ENCODE assay signal across 8 mouse cellular contexts in the genomic region with DNA sequence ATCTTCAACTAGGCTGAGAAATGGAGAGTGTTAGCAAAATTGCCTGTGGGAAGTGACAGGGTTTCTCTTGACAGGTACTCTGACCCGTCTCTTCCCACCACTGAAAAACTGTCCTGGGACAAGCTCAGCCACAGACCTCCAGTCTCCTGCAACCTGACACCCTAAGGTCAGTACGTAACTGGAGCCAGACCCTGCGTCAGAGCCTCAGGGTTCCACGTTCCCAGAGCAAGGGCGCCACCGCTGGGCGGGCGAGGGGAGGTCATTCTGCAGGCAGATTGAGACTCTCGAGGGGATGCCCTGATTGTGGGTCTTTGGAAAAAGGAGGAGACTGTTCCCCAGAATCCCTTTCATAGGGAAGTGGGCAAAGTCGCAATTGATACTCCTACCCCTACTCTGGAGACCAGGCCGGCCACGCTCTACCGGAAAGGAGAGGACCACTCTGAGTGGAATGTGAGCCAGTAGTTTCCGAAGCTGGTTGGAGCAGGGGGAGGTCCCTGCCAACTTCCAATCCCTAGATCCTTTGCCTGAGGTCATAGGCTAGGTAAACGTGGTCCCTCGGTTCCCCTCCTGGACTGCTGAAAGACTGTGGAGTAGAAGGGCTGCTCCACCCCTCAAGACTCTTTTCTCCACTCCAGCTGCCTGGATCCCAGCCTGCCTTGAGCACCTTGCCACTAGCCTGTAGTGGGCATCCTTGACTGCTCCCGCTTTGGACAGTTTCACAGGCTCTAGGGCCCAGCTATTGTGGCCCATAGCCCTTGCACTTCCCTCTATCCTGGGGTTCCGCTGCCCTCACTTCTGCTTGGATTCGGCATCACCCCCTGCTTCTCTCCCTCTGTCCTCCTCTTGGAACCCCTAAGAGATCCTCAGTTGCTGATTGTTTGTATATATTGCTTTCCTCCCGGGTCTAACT.
A peak's percentile ranks its signal among the peaks of the same experiment; 100 is the strongest.
DNase-seq lines count a peak whose midpoint lies in the region; ATAC-seq and TF ChIP-seq lines count a peak whose summit lies in the region.

No protein-coding gene starts in this region.

- WGBS in midbrain, embryonic 10.5 days = 18% methylated on average over 20 of the region's 20 CpGs
- 18% methylated on average over 20 of the region's 20 CpGs for WGBS in midbrain, embryonic 16.5 days
- WGBS in intestine, embryonic 14.5 days = 14% methylated on average over 20 of the region's 20 CpGs
- 16% methylated on average over 20 of the region's 20 CpGs for WGBS in liver, postnatal 0 days (ENCODE audit: insufficient replicate concordance)
- WGBS in stomach, postnatal 0 days = 13% methylated on average over 20 of the region's 20 CpGs

- no peaks in the 10 kb centered on the region for H3K9me3 ChIP-seq in midbrain, embryonic 10.5 days (replicated peaks)
- no peaks in the 10 kb centered on the region for H3K9me3 ChIP-seq in midbrain, embryonic 16.5 days (replicated peaks; ENCODE audit: control insufficient read depth, low read length, poor library complexity, severe bottlenecking)
- no peaks in the 10 kb centered on the region for H3K9me3 ChIP-seq in intestine, embryonic 14.5 days (ENCODE audit: control insufficient read depth, low read length)
- H3K9me3 ChIP-seq in liver, postnatal 0 days (ENCODE audit: low read length) = no peaks in the 10 kb centered on the region
- H3K9me3 ChIP-seq in stomach, postnatal 0 days (ENCODE audit: control insufficient read depth, low read length) = no peaks in the 10 kb centered on the region

- no peak for TF ChIP-seq EP300 in liver, postnatal 0 days (IDR thresholded peaks at IDR 0.05; ENCODE audit: low read depth)
- no peak for TF ChIP-seq EP300 in stomach, postnatal 0 days (optimal IDR thresholded peaks at IDR 0.05)

- H3K4me2 ChIP-seq in midbrain, embryonic 16.5 days (ENCODE audit: low read length) = no peak overlapping the region
- H3K4me2 ChIP-seq in intestine, embryonic 14.5 days (ENCODE audit: low read length) = peak overlapping the region; percentile 13; the same call in 1 of the 2 replicates
- H3K4me2 ChIP-seq in liver, postnatal 0 days (ENCODE audit: low read depth, low read length) = no peak overlapping the region; the same call in 1 of the 2 replicates
- no peak overlapping the region for H3K4me2 ChIP-seq in stomach, postnatal 0 days (replicated peaks; ENCODE audit: low read depth)

- peak; percentile 61 for TF ChIP-seq CTCF in liver, postnatal 0 days (IDR thresholded peaks at IDR 0.05; ENCODE audit: low read depth)
- peak; percentile 79 for TF ChIP-seq CTCF in stomach, postnatal 0 days (IDR thresholded peaks at IDR 0.05; ENCODE audit: low read depth)

- peak overlapping the region; percentile 31 for H3K4me3 ChIP-seq in midbrain, embryonic 10.5 days
- no peak overlapping the region for H3K4me3 ChIP-seq in midbrain, embryonic 16.5 days (ENCODE audit: low read depth, low read length)
- H3K4me3 ChIP-seq in intestine, embryonic 14.5 days (ENCODE audit: low read depth, low read length) = no peak overlapping the region
- no peak overlapping the region for H3K4me3 ChIP-seq in liver, postnatal 0 days (ENCODE audit: low read depth, low read length)
- H3K4me3 ChIP-seq in stomach, postnatal 0 days (ENCODE audit: low read depth, low read length) = no peak overlapping the region

- no peak overlapping the region for H3K9ac ChIP-seq in midbrain, embryonic 16.5 days (ENCODE audit: low read depth, low read length)
- no peak overlapping the region for H3K9ac ChIP-seq in intestine, embryonic 14.5 days (ENCODE audit: low read length)
- H3K9ac ChIP-seq in liver, postnatal 0 days (replicated peaks) = no peak overlapping the region
- H3K9ac ChIP-seq in stomach, postnatal 0 days (ENCODE audit: low read length) = no peak overlapping the region

- H3K27me3 ChIP-seq in midbrain, embryonic 10.5 days (ENCODE audit: low read depth, poor library complexity, severe bottlenecking) = peaks cover 8% of the 10 kb centered on the region; the same call in 1 of the 2 replicates
- peaks cover 4% of the 10 kb centered on the region for H3K27me3 ChIP-seq in midbrain, embryonic 16.5 days (ENCODE audit: control insufficient read depth, insufficient read depth, low read depth, low read length)
- H3K27me3 ChIP-seq in intestine, embryonic 14.5 days (replicated peaks; ENCODE audit: control insufficient read depth, insufficient read depth, low read length) = 0 out of 2 replicates have a peak, but pooled peaks cover 3% of the 10 kb centered on the region
- peaks cover 12% of the 10 kb centered on the region; the same call in 1 of the 2 replicates for H3K27me3 ChIP-seq in liver, postnatal 0 days (ENCODE audit: insufficient read depth, low read length)
- no peaks in the 10 kb centered on the region for H3K27me3 ChIP-seq in stomach, postnatal 0 days (ENCODE audit: control insufficient read depth, insufficient read depth, low read length)

- H3K27ac ChIP-seq in midbrain, embryonic 10.5 days (replicated peaks) = no peak overlapping the region; the same call in 1 of the 2 replicates
- H3K27ac ChIP-seq in midbrain, embryonic 16.5 days (ENCODE audit: low read length) = no peak overlapping the region
- no peak overlapping the region for H3K27ac ChIP-seq in intestine, embryonic 14.5 days (ENCODE audit: low read depth)
- H3K27ac ChIP-seq in liver, postnatal 0 days (ENCODE audit: low read depth) = no peak overlapping the region
- H3K27ac ChIP-seq in stomach, postnatal 0 days (replicated peaks) = no peak overlapping the region

- ATAC-seq in midbrain, embryonic 16.5 days = no peak
- ATAC-seq in intestine, embryonic 14.5 days (replicated peaks; ENCODE audit: low FRiP score, low TSS enrichment, low read depth) = peak; percentile 71
- ATAC-seq in liver, postnatal 0 days = no peak
- ATAC-seq in stomach, postnatal 0 days (ENCODE audit: low FRiP score, low TSS enrichment) = peak; percentile 76
- ATAC-seq in cerebellum, adult (ENCODE audit: insufficient number of reproducible peaks, low FRiP score, low TSS enrichment) = no peak; the same call in 1 of the 2 replicates

- peaks cover 10% of the 10 kb centered on the region for H3K4me1 ChIP-seq in midbrain, embryonic 10.5 days
- no peaks in the 10 kb centered on the region for H3K4me1 ChIP-seq in midbrain, embryonic 16.5 days (ENCODE audit: control insufficient read depth, insufficient read depth, low read length)
- no peaks in the 10 kb centered on the region for H3K4me1 ChIP-seq in intestine, embryonic 14.5 days (replicated peaks; ENCODE audit: control insufficient read depth, insufficient read depth, low read length)
- H3K4me1 ChIP-seq in liver, postnatal 0 days (ENCODE audit: insufficient read depth) = no peaks in the 10 kb centered on the region
- no peaks in the 10 kb centered on the region for H3K4me1 ChIP-seq in stomach, postnatal 0 days (replicated peaks; ENCODE audit: control insufficient read depth, insufficient read depth)

- H3K36me3 ChIP-seq in midbrain, embryonic 10.5 days = no peaks in the 10 kb centered on the region
- no peaks in the 10 kb centered on the region for H3K36me3 ChIP-seq in midbrain, embryonic 16.5 days (ENCODE audit: control insufficient read depth, insufficient read depth, low read length)
- H3K36me3 ChIP-seq in intestine, embryonic 14.5 days (ENCODE audit: control insufficient read depth, insufficient read depth, low read length) = no peaks in the 10 kb centered on the region
- H3K36me3 ChIP-seq in liver, postnatal 0 days (replicated peaks; ENCODE audit: insufficient read depth, low read length) = no peaks in the 10 kb centered on the region
- no peaks in the 10 kb centered on the region for H3K36me3 ChIP-seq in stomach, postnatal 0 days (ENCODE audit: control insufficient read depth, insufficient read depth, low read length)

- DNase-seq in midbrain, embryonic 10.5 days (ENCODE audit: low spot score) = peak; percentile 83
- peak; percentile 87 for DNase-seq in adrenal gland, postnatal 14 days
- peak; percentile 66 for DNase-seq in gastrocnemius, adult 18-20 months (ENCODE audit: low spot score)
- peak; percentile 71 for DNase-seq in intestine, embryonic 14.5 days (ENCODE audit: low spot score)
- DNase-seq in liver, postnatal 0 days = peak; percentile 49
- DNase-seq in stomach, postnatal 0 days (ENCODE audit: low spot score) = peak; percentile 70

Comparison
In these comparisons a context has a peak if more than half of its experiments do, and no peak if none do; other contexts are left out.
1. ATAC-seq: peak in intestine, embryonic 14.5 days (single experiment) and stomach, postnatal 0 days (single experiment); none in midbrain, embryonic 16.5 days (single experiment), liver, postnatal 0 days (single experiment) and cerebellum, adult (single experiment).
2. Peak in every context shown above with its lines, with median percentiles within 50 percentile points of each other: DNase-seq.